Mouse (Mus musculus) ES-E14 (cell line): ENCODE data around the gene Atp8b3. TPM values are rescaled to one million over a fixed set of nuclear protein-coding genes. Genes with fewer than 3 reads are reported as not detected.

Source experiments
- DNase-seq: peaks from one replicate; pipeline ENCODE4 v3.0.0-alpha.2; 2013; ENCODE audit warnings: low read depth, low spot score
- H3K27ac ChIP-seq: 2 replicates; pipeline ENCODE4 v1.5.1; 2012; ENCODE audit warnings: low read depth, mild to moderate bottlenecking, low read length, moderate library complexity, mixed read lengths; ENCODE audit not compliant: poor library complexity, insufficient read depth, severe bottlenecking
- H3K36me3 ChIP-seq: 2 replicates; pipeline ENCODE4 v1.6.1; 2012; ENCODE audit warnings: mild to moderate bottlenecking, low read length, moderate library complexity, mixed read lengths; ENCODE audit not compliant: control insufficient read depth, poor library complexity, insufficient read depth, severe bottlenecking
- H3K4me1 ChIP-seq, 2 experiments: fragments of 150-350 bp in 1 of 2; sonication (generic) in 1 of 2; 2 replicates each; pipeline ENCODE4 v1.6.1; 2012; ENCODE audit warnings: low read length in 2 of 2, mild to moderate bottlenecking in 1 of 2, mixed read lengths in 1 of 2; ENCODE audit not compliant: control insufficient read depth in 2 of 2, insufficient read depth in 2 of 2, poor library complexity in 1 of 2
- H3K4me3 ChIP-seq, 2 experiments: fragments of 150-350 bp in 1 of 2; sonication (generic) in 1 of 2; 2 replicates each; pipeline ENCODE4 v1.5.1; 2012; ENCODE audit warnings: low read length in 2 of 2, low read depth in 1 of 2, mild to moderate bottlenecking in 1 of 2, mixed read lengths in 1 of 2; ENCODE audit not compliant: insufficient read depth in 1 of 2, poor library complexity in 1 of 2, severe bottlenecking in 1 of 2
- H3K9ac ChIP-seq: 2 replicates; pipeline ENCODE4 v1.6.1; 2012; ENCODE audit warnings: low read depth, mild to moderate bottlenecking, low read length, mixed read lengths; ENCODE audit not compliant: poor library complexity, insufficient read depth, severe bottlenecking
- H3K9me3 ChIP-seq: fragments of 150-350 bp; sonication (generic); 2 replicates; pipeline ENCODE4 v1.6.1; 2012; ENCODE audit warnings: low read depth, mild to moderate bottlenecking, low read length; ENCODE audit not compliant: control insufficient read depth, insufficient read depth
- CHD2 ChIP-seq: IDR thresholded peaks from 2 replicates; pipeline ENCODE4 v1.6.1; 2014; ENCODE audit warnings: mild to moderate bottlenecking, low read depth, low read length, inconsistent platforms
- HCFC1 ChIP-seq: IDR thresholded peaks from 2 replicates; pipeline ENCODE4 v1.6.1; 2012; ENCODE audit warnings: low read length, inconsistent platforms, borderline replicate concordance; ENCODE audit not compliant: insufficient read depth
- MAFK ChIP-seq: IDR thresholded peaks from 2 replicates; pipeline ENCODE4 v1.6.1; 2014; ENCODE audit warnings: mild to moderate bottlenecking, low read depth, low read length, inconsistent platforms; ENCODE audit not compliant: insufficient read depth
- ZC3H11A ChIP-seq: IDR thresholded peaks from 2 replicates; pipeline ENCODE4 v1.6.1; 2012; ENCODE audit warnings: low read depth, mild to moderate bottlenecking, inconsistent platforms, low read length, borderline replicate concordance
- ZNF384 ChIP-seq: IDR thresholded peaks from 2 replicates; pipeline ENCODE4 v1.6.1; 2012; ENCODE audit warnings: low read depth, low read length, inconsistent platforms
- in situ Hi-C, 2 experiments: fragments of 600-800 bp; cut with MboI; formaldehyde crosslinking; loops; one replicate each; pipeline ENCODE4 v1.15.1; 2025; ENCODE audit warnings: low sequenced_read_pairs in 2 of 2, inconsistent platforms in 1 of 2; ENCODE audit not compliant: unreplicated experiment in 2 of 2
- total RNA-seq: library from RNA; depleted of rRNA; stranded (reverse); fragments of 300-350 nt; gene quantifications from 2 replicates; pipeline ENCODE4 v1.2.3, GENCODE M21; 2012

The Atp8b3 gene
- total RNA-seq, 1 experiment: 0.80 TPM

DNA sequence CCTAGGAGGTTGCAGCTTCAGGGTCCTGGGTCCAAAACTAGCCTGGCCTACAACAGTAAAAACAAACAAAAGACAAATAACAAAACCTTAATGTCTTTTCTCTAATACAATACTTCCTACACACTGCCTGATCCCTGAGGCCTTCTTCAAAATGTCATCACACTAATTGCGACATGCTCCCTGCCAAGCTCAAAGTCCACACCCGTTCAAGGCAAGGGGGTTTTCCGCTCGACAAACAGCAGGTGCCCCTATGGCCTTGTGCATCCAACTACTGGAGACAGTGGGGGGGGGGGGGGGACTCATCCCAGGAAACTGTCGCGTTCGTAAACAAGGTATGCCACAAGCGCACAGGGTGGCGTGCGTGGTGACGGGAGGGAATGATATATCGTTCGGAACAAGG lies 21.7 kb upstream of the Atp8b3 start:
- Histone ChIP-seq H3K4me3 (peak overlapping the region; percentile 94 to 98), H3K9me3 (no peaks in the 10 kb centered on the region), H3K9ac (peak overlapping the region; percentile 92), H3K4me1 (peaks cover 5 to 12% of the 10 kb centered on the region in 2 experiments; a peak in 2 of 4 replicates), H3K36me3 (peaks cover under 1% of the 10 kb centered on the region; the same call in 1 of the 2 replicates), H3K27ac (no peak overlapping the region)
- no peak for TF ChIP-seq HCFC1
- TF ChIP-seq CHD2: no peak
- TF ChIP-seq ZC3H11A: no peak
- TF ChIP-seq ZNF384: no peak
- TF ChIP-seq MAFK: no peak
- no peak for DNase-seq
- in situ Hi-C loops: no loop called here

DNA sequence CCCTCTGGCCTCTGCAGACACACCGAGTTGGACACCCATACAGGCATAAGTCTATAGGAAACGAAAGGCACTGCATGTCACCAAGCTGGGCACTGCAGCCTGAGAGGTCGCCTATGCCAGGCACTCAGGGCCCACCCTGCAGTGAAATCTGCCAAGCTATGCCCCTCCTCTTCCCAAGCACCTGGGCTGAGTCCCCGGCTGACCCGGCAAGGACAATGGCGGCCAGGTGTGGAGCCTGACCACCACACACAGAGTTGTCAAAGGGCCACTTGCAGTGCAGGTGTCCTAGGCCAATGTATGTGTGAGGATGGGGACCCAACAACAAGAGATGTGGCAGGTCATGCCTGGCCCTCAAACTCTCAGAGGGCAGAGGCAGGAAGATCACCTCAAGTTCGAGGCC lies 20.5 kb upstream of the Atp8b3 start:
- Histone ChIP-seq H3K27ac (no peak overlapping the region), H3K9me3 (no peaks in the 10 kb centered on the region), H3K4me1 (peaks cover 5 to 13% of the 10 kb centered on the region in 2 experiments; a peak in 2 of 4 replicates), H3K9ac (no peak overlapping the region; the same call in 1 of the 2 replicates), H3K36me3 (no peaks in the 10 kb centered on the region; the same call in 1 of the 2 replicates), H3K4me3 (no peak overlapping the region)
- DNase-seq: no peak
- TF ChIP-seq ZNF384: no peak
- TF ChIP-seq ZC3H11A: no peak
- no peak for TF ChIP-seq HCFC1
- TF ChIP-seq MAFK: no peak
- in situ Hi-C loops: no loop called here

DNA sequence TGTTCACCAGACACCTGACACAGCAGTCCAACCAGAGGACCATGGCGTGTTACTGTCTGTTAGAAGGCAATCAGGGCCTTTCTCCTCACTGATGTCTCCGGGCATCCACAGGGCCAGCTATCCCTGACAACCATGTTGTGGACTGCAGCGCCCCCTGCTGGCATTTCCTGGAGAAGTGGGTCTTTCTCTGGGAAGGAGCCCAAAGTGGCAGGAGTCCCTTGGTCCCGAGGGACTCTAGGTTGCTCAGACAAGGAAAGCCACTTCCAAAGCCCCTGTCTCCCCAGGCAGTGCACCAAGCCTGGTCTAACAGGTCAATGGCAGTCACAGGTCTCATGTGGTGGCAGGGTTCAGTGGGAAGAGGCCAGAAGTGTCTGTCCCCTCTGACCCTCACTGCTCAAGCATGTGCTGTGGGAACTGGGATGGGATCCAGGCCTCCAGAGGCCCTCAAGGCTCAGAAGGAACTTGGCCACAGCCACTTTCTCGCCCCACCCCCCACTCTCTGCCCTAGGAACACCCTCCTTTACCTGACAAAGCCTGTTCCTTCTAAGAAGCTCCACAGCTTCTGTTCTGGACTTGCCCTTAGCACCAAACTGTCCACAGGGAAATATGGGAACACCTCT lies 18.5 kb upstream of the Atp8b3 start:
- Histone ChIP-seq H3K4me3 (no peak overlapping the region), H3K27ac (no peak overlapping the region), H3K9me3 (no peaks in the 10 kb centered on the region), H3K9ac (0 out of 2 replicates have a peak overlapping the region, but pooled peaks have one; percentile 23), H3K4me1 (peaks cover 5 to 16% of the 10 kb centered on the region in 2 experiments; a peak in 2 of 4 replicates), H3K36me3 (no peaks in the 10 kb centered on the region; the same call in 1 of the 2 replicates)
- in situ Hi-C loops: no loop called here
- TF ChIP-seq ZNF384 (no peak), ZC3H11A (peak; percentile 20; the same call in 1 of the 2 replicates)
- peak; percentile 72 for DNase-seq

DNA sequence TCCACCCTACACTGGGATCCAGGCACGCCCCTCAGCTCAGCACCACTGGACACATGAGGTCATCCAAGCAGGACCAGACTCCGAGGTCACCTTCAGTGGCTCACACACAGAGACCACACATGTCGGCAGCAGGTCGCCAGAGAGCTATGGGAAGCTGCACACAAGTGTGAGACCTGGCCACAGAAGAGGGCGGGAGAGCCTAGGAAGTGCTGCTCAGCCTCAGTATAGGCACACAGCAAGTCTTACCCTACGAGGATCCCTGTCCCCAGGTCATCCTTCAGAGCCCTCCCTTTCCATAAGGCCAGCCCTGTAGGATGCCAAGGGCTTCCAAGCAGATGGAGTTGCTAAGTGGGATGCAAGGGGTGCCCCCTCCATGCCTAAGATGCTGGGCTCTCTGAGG lies 15.1 kb upstream of the Atp8b3 start:
- Histone ChIP-seq H3K36me3 (peaks cover 16% of the 10 kb centered on the region), H3K9me3 (no peaks in the 10 kb centered on the region), H3K9ac (no peak overlapping the region), H3K4me1 (peaks cover 0 to 17% of the 10 kb centered on the region in 2 experiments; a peak in 2 of 4 replicates), H3K4me3 (no peak overlapping the region), H3K27ac (no peak overlapping the region)
- in situ Hi-C loops: no loop called here
- TF ChIP-seq ZC3H11A (no peak), CHD2 (no peak), MAFK (no peak), HCFC1 (no peak), ZNF384 (no peak)
- DNase-seq: no peak

DNA sequence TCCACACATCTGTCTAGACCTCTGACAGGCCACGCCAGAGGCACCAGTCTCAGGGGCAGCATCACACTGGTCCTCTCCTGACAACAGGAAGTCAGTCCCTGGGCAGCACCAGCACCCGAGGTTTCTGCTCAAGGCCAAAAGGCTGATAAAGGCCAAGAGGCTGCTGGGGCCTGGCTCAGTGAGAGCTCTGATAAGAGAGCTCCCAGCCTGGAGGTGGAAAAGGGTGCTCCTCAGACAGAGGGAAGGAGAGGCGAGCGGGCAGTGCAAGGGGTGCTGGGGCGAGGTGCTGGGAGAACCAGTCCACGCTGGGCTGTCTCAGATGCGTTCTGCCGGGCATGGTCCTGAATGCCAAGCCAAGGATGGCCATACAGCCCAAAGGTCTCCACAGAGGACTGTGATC lies 14.7 kb upstream of the Atp8b3 start:
- in situ Hi-C loops: no loop called here
- DNase-seq: no peak
- no peaks in the 10 kb centered on the region for H3K9me3 ChIP-seq
- peaks cover 18% of the 10 kb centered on the region for H3K36me3 ChIP-seq
- TF ChIP-seq ZC3H11A (no peak), HCFC1 (no peak), MAFK (no peak), ZNF384 (no peak), CHD2 (no peak)
- H3K27ac ChIP-seq: no peak overlapping the region
- no peak overlapping the region for H3K9ac ChIP-seq
- no peak overlapping the region for H3K4me3 ChIP-seq
- H3K4me1 ChIP-seq: peaks cover 0 to 17% of the 10 kb centered on the region in 2 experiments; a peak in 2 of 4 replicates
